Mouse (Mus musculus): Measurements from ENCODE around the gene Prf1.

DNA sequence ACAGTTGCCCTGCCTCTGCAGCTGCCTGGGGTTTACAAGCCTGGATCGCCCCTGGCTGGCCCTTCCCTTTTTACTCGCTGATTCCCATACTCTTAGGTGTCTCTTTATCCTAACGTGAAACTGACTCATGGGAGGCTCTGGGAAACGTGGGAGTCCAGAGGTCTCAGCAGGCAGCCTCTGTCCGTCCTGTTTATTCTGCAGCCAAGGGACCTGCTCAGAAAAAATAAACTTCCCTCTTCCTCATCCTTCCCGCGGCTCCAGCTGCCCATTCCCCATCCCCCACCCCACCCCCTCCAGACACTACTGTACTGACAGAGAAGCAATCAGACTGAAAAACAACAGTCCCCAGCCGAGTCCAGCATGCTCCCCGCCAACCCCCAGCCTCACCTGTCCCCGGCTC, 48.7 kb downstream of the Prf1 start:
- TF ChIP-seq CTCF (IDR thresholded peaks at IDR 0.05; ENCODE audit: borderline replicate concordance, control insufficient read depth, extremely low read depth, insufficient read depth, low read length, poor library complexity) (no peak), POLR2A (IDR thresholded peaks at IDR 0.05; ENCODE audit: control insufficient read depth, extremely low read depth, insufficient read depth, low read length, poor library complexity) (no peak)

All from thymus, adult 2 months (tissue).